Mouse (Mus musculus): Measurements from ENCODE around the gene Stap2. TPM values are rescaled to one million over a fixed set of nuclear protein-coding genes. Genes with fewer than 3 reads are reported as not detected.

Gene Stap2
- polyA plus RNA-seq, 1 experiment from 2014 or later: 6.4 TPM

DNA sequence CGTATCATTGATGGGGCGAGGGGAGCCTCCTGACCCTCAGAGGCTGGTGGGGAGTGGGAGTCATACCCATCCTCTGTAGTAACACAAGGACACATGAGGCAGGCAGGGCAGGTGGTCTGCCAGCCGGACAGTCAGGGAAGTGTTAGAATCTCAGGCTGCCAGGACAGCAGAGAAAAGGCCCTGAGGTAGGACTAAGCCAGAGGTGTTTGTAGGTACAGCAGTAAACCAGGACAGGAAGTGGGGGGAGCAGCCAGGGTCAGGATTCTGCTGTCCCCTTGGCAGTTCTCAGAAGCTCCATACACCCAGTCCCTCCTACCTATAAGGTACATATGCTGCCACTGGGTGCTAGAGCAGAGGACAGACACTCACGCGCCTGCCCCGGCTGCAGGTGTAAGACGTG lies 43.8 kb downstream of the Stap2 start:
- peaks cover 34% of the 10 kb centered on the region for H3K4me1 ChIP-seq (replicated peaks)
- no peaks in the 10 kb centered on the region for H3K27me3 ChIP-seq
- H3K4me2 ChIP-seq: no peak overlapping the region
- H3K9ac ChIP-seq: no peak overlapping the region
- no peak for ATAC-seq (ENCODE audit: low read depth)
- H3K36me3 ChIP-seq: peaks cover 52% of the 10 kb centered on the region
- no peaks in the 10 kb centered on the region for H3K9me3 ChIP-seq
- no peak overlapping the region for H3K4me3 ChIP-seq
- 93% methylated on average over 7 of the region's 7 CpGs for WGBS
- H3K27ac ChIP-seq (replicated peaks): no peak overlapping the region

DNA sequence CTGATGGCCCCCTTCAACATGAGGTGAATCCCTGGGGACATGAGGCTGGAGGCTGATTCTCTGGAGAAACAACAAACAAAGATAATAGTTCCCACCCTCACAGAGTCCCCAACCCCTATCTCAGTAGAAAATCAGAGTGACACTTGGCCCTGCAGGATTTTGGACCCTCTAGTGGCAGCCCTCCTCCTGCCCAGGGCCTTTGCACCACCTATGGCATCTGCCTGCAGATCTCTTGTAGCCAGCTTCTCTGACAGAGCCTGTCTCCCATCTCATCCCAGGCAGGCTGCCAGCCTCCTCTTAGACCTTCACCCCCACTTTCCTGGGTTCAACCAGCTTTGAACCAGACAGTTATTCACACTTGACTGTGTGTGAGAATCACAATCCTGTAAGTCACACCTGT lies 44.6 kb downstream of the Stap2 start:
- Histone ChIP-seq H3K36me3 (peaks cover 45% of the 10 kb centered on the region), H3K9me3 (no peaks in the 10 kb centered on the region), H3K27ac (replicated peaks) (no peak overlapping the region), H3K4me3 (no peak overlapping the region), H3K27me3 (no peaks in the 10 kb centered on the region), H3K9ac (no peak overlapping the region), H3K4me1 (replicated peaks) (peaks cover 42% of the 10 kb centered on the region), H3K4me2 (no peak overlapping the region)
- ATAC-seq (ENCODE audit: low read depth): no peak

DNA sequence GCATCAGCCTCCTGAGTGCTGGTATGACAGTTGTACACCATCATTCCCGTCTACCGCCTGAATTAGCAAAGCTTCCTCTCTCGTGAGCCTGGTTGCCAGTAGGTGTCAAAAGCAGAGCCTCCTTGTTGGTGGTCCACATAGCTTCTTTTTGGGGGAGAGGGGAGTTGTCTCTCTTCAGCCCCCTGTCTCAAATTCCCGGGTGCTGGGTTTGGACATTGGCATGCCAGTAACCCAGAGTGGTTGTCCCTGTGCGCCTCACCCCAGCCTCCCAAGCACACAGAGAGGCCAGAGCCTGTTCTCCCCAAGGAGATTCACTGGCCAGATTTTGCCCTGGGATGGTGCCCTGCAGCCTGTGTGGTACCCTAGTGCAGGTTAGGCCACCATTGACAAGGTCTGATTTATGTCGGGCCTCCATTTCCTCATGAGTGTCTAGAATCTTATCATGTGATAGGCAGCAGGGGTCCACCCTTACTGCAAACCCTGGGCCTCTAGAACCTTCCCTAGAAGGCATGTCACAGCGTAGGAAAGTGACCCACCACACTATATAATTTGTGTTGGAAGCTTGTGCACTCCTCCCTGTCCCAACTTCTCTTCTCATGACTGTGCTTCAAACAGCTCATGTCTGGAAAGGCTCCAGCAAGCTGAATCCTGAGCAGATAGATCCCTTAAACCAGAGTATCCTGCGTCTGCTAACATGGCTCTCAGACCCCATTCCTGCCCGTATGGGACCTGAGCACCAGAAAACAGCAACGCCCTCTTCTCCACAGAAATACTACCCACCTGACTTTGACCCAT lies 45.2 kb downstream of the Stap2 start:
- Histone ChIP-seq H3K9me3 (no peaks in the 10 kb centered on the region), H3K4me3 (peak overlapping the region; percentile 51), H3K27ac (replicated peaks) (peak overlapping the region; percentile 96), H3K4me1 (replicated peaks) (peaks cover 46% of the 10 kb centered on the region), H3K27me3 (peaks cover 4% of the 10 kb centered on the region), H3K9ac (peak overlapping the region; percentile 67), H3K36me3 (peaks cover 40% of the 10 kb centered on the region), H3K4me2 (peak overlapping the region; percentile 64)
- WGBS: 78% methylated on average over 10 of the region's 10 CpGs
- no peak for ATAC-seq (ENCODE audit: low read depth)

- H3K4me3 ChIP-seq: peak within 1 kb of the TSS; percentile 51
- H3K27ac ChIP-seq (replicated peaks): peak within 1 kb of the TSS; percentile 96
- peaks cover 15% of the 10 kb centered on the region for H3K27me3 ChIP-seq
- H3K9me3 ChIP-seq: no peaks in the 10 kb centered on the region
- ATAC-seq (ENCODE audit: low read depth): peak; percentile 90
- peaks cover 30% of the 10 kb centered on the region for H3K36me3 ChIP-seq
- peak within 1 kb of the TSS; percentile 72 for H3K9ac ChIP-seq
- H3K4me2 ChIP-seq: peak within 1 kb of the TSS; percentile 64
- under 1% methylated on average over 45 of the region's 46 CpGs for WGBS
- H3K4me1 ChIP-seq (replicated peaks): peaks cover 46% of the 10 kb centered on the region
Observed at GRCm38 (mm10) chr17:55958918-55959728, 46.3 kb downstream of the Stap2 start, which contains the start of gene Yju2. Yju2 (plus strand) TSS chr17:55959099.

- WGBS: 26% methylated on average over 2 of the region's 2 CpGs
- peaks cover 24% of the 10 kb centered on the region for H3K36me3 ChIP-seq
- no peaks in the 10 kb centered on the region for H3K9me3 ChIP-seq
- H3K27ac ChIP-seq (replicated peaks): peak overlapping the region; percentile 96
- H3K27me3 ChIP-seq: peaks cover 16% of the 10 kb centered on the region
- H3K4me3 ChIP-seq: peak overlapping the region; percentile 51
- ATAC-seq (ENCODE audit: low read depth): no peak
- peak overlapping the region; percentile 64 for H3K4me2 ChIP-seq
- H3K4me1 ChIP-seq (replicated peaks): peaks cover 46% of the 10 kb centered on the region
- H3K9ac ChIP-seq: peak overlapping the region; percentile 72
Observed at GRCm38 (mm10) chr17:55958584-55958886, 46.8 kb downstream of the Stap2 start.

- 80% methylated on average over 13 of the region's 13 CpGs for WGBS
- peak overlapping the region; percentile 96 for H3K27ac ChIP-seq (replicated peaks)
- peak overlapping the region; percentile 66 for H3K4me2 ChIP-seq
- peaks cover 18% of the 10 kb centered on the region for H3K36me3 ChIP-seq
- no peak for ATAC-seq (ENCODE audit: low read depth)
- H3K4me1 ChIP-seq (replicated peaks): peaks cover 41% of the 10 kb centered on the region
- peaks cover 16% of the 10 kb centered on the region for H3K27me3 ChIP-seq
- no peaks in the 10 kb centered on the region for H3K9me3 ChIP-seq
- peak overlapping the region; percentile 51 for H3K4me3 ChIP-seq
- H3K9ac ChIP-seq: peak overlapping the region; percentile 72
Observed at GRCm38 (mm10) chr17:55957726-55958583, 47.4 kb downstream of the Stap2 start.

- ATAC-seq (ENCODE audit: low read depth): peak; percentile 32; the same call in 1 of the 2 replicates
- H3K4me1 ChIP-seq (replicated peaks): peaks cover 40% of the 10 kb centered on the region
- peak overlapping the region; percentile 66 for H3K4me2 ChIP-seq
- H3K9me3 ChIP-seq: no peaks in the 10 kb centered on the region
- peaks cover 14% of the 10 kb centered on the region for H3K36me3 ChIP-seq
- WGBS: 16% methylated on average over 9 of the region's 9 CpGs
- H3K27me3 ChIP-seq: peaks cover 20% of the 10 kb centered on the region
- H3K27ac ChIP-seq (replicated peaks): peak overlapping the region; percentile 25; the same call in 1 of the 2 replicates
- no peak overlapping the region for H3K4me3 ChIP-seq
- peak overlapping the region; percentile 57; the same call in 1 of the 2 replicates for H3K9ac ChIP-seq
Observed at GRCm38 (mm10) chr17:55957168-55957567, 48.2 kb downstream of the Stap2 start.

DNA sequence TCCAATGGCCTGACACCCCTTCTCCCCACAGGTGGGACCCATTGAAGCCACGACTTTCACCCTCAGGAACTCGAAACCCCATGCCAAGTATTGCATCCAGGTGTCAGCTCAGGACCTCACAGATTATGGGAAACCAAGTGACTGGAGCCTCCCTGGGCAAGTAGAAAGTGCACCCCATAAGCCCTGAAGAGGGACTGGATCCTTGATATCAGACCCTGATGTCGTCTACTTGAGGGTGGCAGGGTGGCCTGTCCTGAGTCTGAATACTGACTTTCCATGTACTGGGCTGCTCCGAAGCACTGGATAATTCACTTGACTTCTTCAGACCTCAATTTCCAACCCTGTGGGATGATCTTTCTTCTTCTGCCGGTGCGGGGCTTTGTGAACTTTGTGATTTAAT lies 48.8 kb downstream of the Stap2 start:
- no peaks in the 10 kb centered on the region for H3K9me3 ChIP-seq
- H3K9ac ChIP-seq: peak overlapping the region; percentile 57
- H3K4me2 ChIP-seq: peak overlapping the region; percentile 66
- peak overlapping the region; percentile 34 for H3K27ac ChIP-seq (replicated peaks)
- no peak for ATAC-seq (ENCODE audit: low read depth)
- H3K36me3 ChIP-seq: peaks cover 8% of the 10 kb centered on the region; the same call in 1 of the 2 replicates
- WGBS: 38% methylated on average over 6 of the region's 6 CpGs
- peaks cover 20% of the 10 kb centered on the region for H3K27me3 ChIP-seq
- peak overlapping the region; percentile 44 for H3K4me3 ChIP-seq
- peaks cover 40% of the 10 kb centered on the region for H3K4me1 ChIP-seq (replicated peaks)

GRCm38 (mm10) chr17:55956129-55956528 lies 49.3 kb downstream of the Stap2 start:
- H3K9me3 ChIP-seq: no peaks in the 10 kb centered on the region
- H3K27ac ChIP-seq (replicated peaks): peak overlapping the region; percentile 34
- peak overlapping the region; percentile 44 for H3K4me3 ChIP-seq
- under 1% methylated on average over 26 of the region's 26 CpGs for WGBS
- peak overlapping the region; percentile 57 for H3K9ac ChIP-seq
- ATAC-seq (ENCODE audit: low read depth): peak; percentile 46
- H3K36me3 ChIP-seq: 0 out of 2 replicates have a peak, but pooled peaks cover 4% of the 10 kb centered on the region
- peak overlapping the region; percentile 66 for H3K4me2 ChIP-seq
- peaks cover 40% of the 10 kb centered on the region for H3K4me1 ChIP-seq (replicated peaks)
- H3K27me3 ChIP-seq: peaks cover 20% of the 10 kb centered on the region

GRCm38 (mm10) chr17:55954229-55954628 lies 51.2 kb downstream of the Stap2 start:
- Histone ChIP-seq H3K4me3 (no peak overlapping the region), H3K27ac (replicated peaks) (no peak overlapping the region)
- no peak for ATAC-seq (ENCODE audit: low read depth)

DNA sequence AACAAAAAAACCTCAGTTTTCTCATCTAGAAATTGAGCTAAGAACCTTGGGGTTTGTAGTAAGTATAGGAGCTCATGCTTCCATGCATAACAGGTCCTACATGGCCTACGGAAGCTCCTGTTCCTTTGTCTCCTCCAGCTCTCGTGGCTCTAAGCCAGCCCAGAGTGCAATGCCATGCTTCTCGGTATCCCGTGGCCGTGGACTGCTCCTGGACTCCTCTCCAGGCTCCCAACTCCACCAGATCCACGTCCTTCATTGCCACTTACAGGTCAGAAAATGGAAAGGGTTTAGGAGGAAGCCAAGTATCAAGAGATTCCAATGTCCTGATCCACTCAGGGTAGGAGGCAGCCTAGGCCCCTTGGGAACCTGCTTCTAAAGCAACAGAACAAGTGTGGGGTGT lies 51.6 kb downstream of the Stap2 start:
- H3K4me2 ChIP-seq: no peak overlapping the region
- no peaks in the 10 kb centered on the region for H3K9me3 ChIP-seq
- no peak overlapping the region for H3K4me3 ChIP-seq
- WGBS: 81% methylated on average over 6 of the region's 6 CpGs
- no peak overlapping the region for H3K9ac ChIP-seq
- H3K27ac ChIP-seq (replicated peaks): no peak overlapping the region
- H3K4me1 ChIP-seq (replicated peaks): peaks cover 31% of the 10 kb centered on the region
- no peaks in the 10 kb centered on the region for H3K36me3 ChIP-seq
- no peak for ATAC-seq (ENCODE audit: low read depth)
- H3K27me3 ChIP-seq: peaks cover 20% of the 10 kb centered on the region

More at GRCm38 (mm10) chr17:55954229-55954628, 51.2 kb downstream of the Stap2 start:
- Histone ChIP-seq H3K27me3 (peaks cover 20% of the 10 kb centered on the region), H3K4me2 (no peak overlapping the region), H3K4me1 (replicated peaks) (peaks cover 31% of the 10 kb centered on the region), H3K36me3 (no peaks in the 10 kb centered on the region), H3K9ac (no peak overlapping the region), H3K9me3 (no peaks in the 10 kb centered on the region)
- WGBS: 40% methylated on average over 16 of the region's 16 CpGs

Measured in neural tube, embryonic 13.5 days (tissue).